ENCODE assay signal across 8 mouse cellular contexts in the genomic region with DNA sequence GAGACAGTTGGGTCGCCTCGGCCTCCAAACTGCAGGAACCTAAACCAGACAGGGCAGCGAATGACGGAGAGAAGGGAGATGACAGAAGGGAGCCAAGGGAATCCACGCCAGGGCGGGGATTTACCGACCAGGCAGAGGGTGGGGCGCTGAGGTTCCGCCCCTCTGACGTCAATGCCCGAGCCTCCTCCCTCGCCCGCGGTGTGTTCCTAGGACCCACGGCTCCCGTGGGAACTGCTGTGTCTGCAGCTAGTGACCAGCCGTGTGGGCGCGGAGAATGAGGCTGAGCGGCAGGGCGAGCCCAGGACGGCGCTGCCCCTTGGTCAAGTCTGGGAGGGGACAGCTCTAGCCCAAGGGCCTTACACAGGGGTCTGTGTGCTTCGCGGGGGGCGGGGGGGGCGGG. TPM values are rescaled to one million over a fixed set of nuclear protein-coding genes. Genes with fewer than 3 reads are reported as not detected.
DNase-seq lines count a peak whose midpoint lies in the region; ATAC-seq lines count a peak whose summit lies in the region.

No protein-coding gene starts in this region.

- intact Hi-C loops in left cerebral cortex, postnatal 14 days (cut with DNase I), result no loop called here

- peak; percentile 88 for ATAC-seq in megakaryocyte-erythroid progenitor cell, adult 5-6 weeks (replicated peaks; ENCODE audit: low FRiP score, low TSS enrichment, poor library complexity, severe bottlenecking)

- DNase-seq in adrenal gland, adult (ENCODE audit: inconsistent age in 2 of 2, low spot score in 1 of 2), result peak; percentile 90 to 94
- DNase-seq in cerebellum, postnatal 36 days, result peak; percentile 75 to 83
- DNase-seq in gastrocnemius, postnatal 10 days, result peak; percentile 76
- peak; percentile 88 for DNase-seq in induced T-regulatory cell, adult 2 months (ENCODE audit: low read depth)
- DNase-seq in left cerebral cortex, postnatal 14 days (ENCODE audit: low spot score in 2 of 2), result peak; percentile 65 to 78
- DNase-seq in right cerebral cortex, postnatal 25 days, result peak; percentile 74
- peak; percentile 69 for DNase-seq in yolk sac, embryonic 10.5 days (ENCODE audit: low spot score)

RNA-seq across cellular contexts. Expression of a gene that starts 11.9 kb away (rescaled TPM):
- total RNA-seq in gastrocnemius, postnatal 10 days (2021), result under 1 TPM; 0.18 to 0.38 TPM
- not detected for total RNA-seq in left cerebral cortex, postnatal 14 days (2021)
- total RNA-seq in megakaryocyte-erythroid progenitor cell, adult 5-6 weeks (2014; fragmentation: Nextera tagmentation), result not detected in 2 replicates
- 0.28 TPM in 1 of 2 replicates, not detected in the other for total RNA-seq in megakaryocyte-erythroid progenitor cell, adult 5-6 weeks (2017)

RNA-seq across cellular contexts. Expression of a gene that starts 30.3 kb away (rescaled TPM):
- total RNA-seq in gastrocnemius, postnatal 10 days (2021), result 1 to 10 TPM; 2.2 to 2.7 TPM
- 100 to 1,000 TPM; 150 to 170 TPM for total RNA-seq in left cerebral cortex, postnatal 14 days (2021)
- not detected in 2 replicates for total RNA-seq in megakaryocyte-erythroid progenitor cell, adult 5-6 weeks (2014; fragmentation: Nextera tagmentation)
- total RNA-seq in megakaryocyte-erythroid progenitor cell, adult 5-6 weeks (2017), result 3.9 TPM in 1 of 2 replicates, not detected in the other

RNA-seq across cellular contexts. Expression of a gene that starts 50.7 kb away (rescaled TPM):
- not detected for total RNA-seq in gastrocnemius, postnatal 10 days (2021)
- not detected for total RNA-seq in left cerebral cortex, postnatal 14 days (2021)
- total RNA-seq in megakaryocyte-erythroid progenitor cell, adult 5-6 weeks (2014; fragmentation: Nextera tagmentation), result not detected in 2 replicates
- not detected in 2 replicates for total RNA-seq in megakaryocyte-erythroid progenitor cell, adult 5-6 weeks (2017)

Comparison
In these comparisons a context has a peak if more than half of its experiments do, and no peak if none do; other contexts are left out.
1. Peak in every context shown above with its lines: DNase-seq and ATAC-seq.
2. RNA of a gene that starts 30.3 kb away (total RNA-seq): 150 to 170 TPM in left cerebral cortex, postnatal 14 days; 3.9 TPM in megakaryocyte-erythroid progenitor cell, adult 5-6 weeks and 2.2 to 2.7 TPM in gastrocnemius, postnatal 10 days; every median in the first group is over 10 times any median in the second.